Mouse (Mus musculus): ENCODE results near the gene Akap8l. TPM values are rescaled to one million over a fixed set of nuclear protein-coding genes. Genes with fewer than 3 reads are reported as not detected.
A peak's percentile ranks its signal among the peaks of the same experiment; 100 is the strongest.

Gene Akap8l
- polyA plus RNA-seq, 1 experiment from 2014 or later, result 62.6 TPM

DNA sequence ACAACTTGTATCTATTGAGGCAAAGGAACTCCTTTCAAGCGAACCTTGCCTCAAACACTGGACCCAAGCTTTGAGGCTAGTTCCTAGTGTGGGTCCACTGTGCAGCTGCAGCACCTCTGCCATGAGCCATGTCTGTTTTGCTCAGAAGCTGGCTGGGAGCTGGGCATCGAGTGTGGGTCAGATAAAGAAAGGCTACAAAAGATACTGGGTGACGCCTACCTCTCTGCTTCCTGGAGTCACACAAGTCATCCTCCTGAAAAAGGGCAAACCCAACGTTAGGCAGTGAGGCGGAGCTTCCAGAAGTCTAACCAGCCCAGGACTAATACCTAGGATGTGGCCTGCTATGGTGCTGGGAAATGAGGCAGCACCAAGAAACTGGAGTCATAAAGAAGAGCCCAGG is 36.5 kb downstream of the Akap8l start:
- H3K4me1 ChIP-seq (replicated peaks), result peaks cover 4% of the 10 kb centered on the region; the same call in 1 of the 2 replicates
- no peak overlapping the region for H3K9ac ChIP-seq
- no peak for ATAC-seq
- H3K9me3 ChIP-seq, result no peaks in the 10 kb centered on the region
- no peak overlapping the region for H3K27ac ChIP-seq
- H3K4me3 ChIP-seq (replicated peaks), result no peak overlapping the region
- H3K27me3 ChIP-seq (replicated peaks), result no peaks in the 10 kb centered on the region
- 74% methylated on average over 5 of the region's 5 CpGs for WGBS
- H3K4me2 ChIP-seq (replicated peaks), result no peak overlapping the region
- peaks cover 82% of the 10 kb centered on the region for H3K36me3 ChIP-seq

DNA sequence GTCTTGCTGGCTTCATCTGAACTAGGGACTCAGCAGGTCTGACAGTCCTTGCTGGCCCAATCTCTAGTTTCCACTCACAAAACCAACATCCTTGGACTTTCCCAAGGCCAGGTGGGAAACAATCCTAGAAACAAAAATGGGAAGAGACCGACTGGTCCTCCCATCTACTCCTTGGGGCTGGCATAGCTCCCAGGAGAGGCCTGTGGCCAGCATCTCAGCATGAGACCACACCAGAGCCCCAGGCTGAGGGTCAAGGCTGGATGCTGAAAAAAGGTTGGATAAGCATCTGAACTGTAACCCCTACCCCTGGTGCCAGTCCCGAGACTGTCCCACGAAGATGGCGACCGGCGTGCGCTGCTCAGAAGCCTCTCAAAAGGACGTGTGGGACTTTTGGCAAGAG is 37.6 kb downstream of the Akap8l start:
- H3K27ac ChIP-seq, result no peak overlapping the region
- no peak overlapping the region for H3K4me3 ChIP-seq (replicated peaks)
- no peak overlapping the region for H3K4me2 ChIP-seq (replicated peaks)
- H3K9ac ChIP-seq, result no peak overlapping the region
- no peaks in the 10 kb centered on the region for H3K27me3 ChIP-seq (replicated peaks)
- no peak for ATAC-seq
- H3K9me3 ChIP-seq, result no peaks in the 10 kb centered on the region
- peaks cover 84% of the 10 kb centered on the region for H3K36me3 ChIP-seq
- no peaks in the 10 kb centered on the region for H3K4me1 ChIP-seq (replicated peaks)
- 96% methylated on average over 8 of the region's 8 CpGs for WGBS

DNA sequence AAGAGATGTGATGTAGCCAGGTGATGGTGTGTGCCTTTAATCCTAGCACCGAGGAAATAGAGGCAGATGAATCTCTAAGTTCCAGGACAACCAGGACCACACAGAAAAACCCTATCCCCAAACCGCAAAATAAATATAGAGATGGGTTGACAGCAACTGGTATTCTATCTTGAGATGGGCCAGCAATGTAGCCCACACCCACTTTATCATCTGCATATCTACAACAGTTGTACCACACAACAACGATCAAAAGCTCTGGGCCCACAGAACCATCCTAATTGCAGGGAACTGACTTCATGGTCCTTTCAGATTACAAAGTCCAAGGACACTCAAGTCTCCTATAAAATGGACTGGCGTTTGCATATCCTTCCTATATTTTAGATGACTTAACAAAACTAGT is 42.4 kb downstream of the Akap8l start:
- no peak overlapping the region for H3K4me3 ChIP-seq (replicated peaks)
- no peaks in the 10 kb centered on the region for H3K4me1 ChIP-seq (replicated peaks)
- WGBS, result 79% methylated on average over 4 of the region's 4 CpGs
- no peak overlapping the region for H3K4me2 ChIP-seq (replicated peaks)
- no peaks in the 10 kb centered on the region for H3K27me3 ChIP-seq (replicated peaks)
- H3K9ac ChIP-seq, result no peak overlapping the region
- no peak overlapping the region for H3K27ac ChIP-seq
- no peak for ATAC-seq
- H3K9me3 ChIP-seq, result no peaks in the 10 kb centered on the region
- peaks cover 69% of the 10 kb centered on the region for H3K36me3 ChIP-seq

DNA sequence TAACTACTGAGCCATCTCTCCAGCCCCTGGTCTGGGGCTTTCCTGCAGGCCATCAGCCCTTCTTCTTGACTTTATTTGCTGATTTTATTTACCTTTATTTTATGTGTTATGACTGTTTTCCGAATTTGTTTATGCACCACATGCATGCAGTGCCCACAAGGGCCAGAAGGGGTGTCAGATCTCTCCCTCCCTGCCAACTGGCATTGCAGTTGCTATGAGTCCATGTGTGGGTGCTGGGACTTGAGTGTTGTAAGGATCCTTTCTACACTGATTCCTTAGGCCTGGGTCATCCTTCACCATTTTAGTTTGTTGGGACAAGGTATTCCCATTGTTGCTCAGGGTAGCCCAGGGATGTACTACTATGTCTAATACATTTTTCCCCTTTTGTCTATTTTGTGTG is 52.3 kb downstream of the Akap8l start:
- WGBS, result 85% methylated on average over 1 of the region's 1 CpGs
- Histone ChIP-seq H3K9me3 (no peaks in the 10 kb centered on the region), H3K9ac (no peak overlapping the region), H3K27me3 (replicated peaks) (no peaks in the 10 kb centered on the region), H3K4me1 (replicated peaks) (no peaks in the 10 kb centered on the region), H3K4me2 (replicated peaks) (no peak overlapping the region), H3K4me3 (replicated peaks) (no peak overlapping the region), H3K36me3 (no peaks in the 10 kb centered on the region), H3K27ac (no peak overlapping the region)
- ATAC-seq, result no peak

- Histone ChIP-seq H3K36me3 (no peaks in the 10 kb centered on the region), H3K4me2 (replicated peaks) (no peak overlapping the region), H3K27me3 (replicated peaks) (no peaks in the 10 kb centered on the region), H3K9ac (no peak overlapping the region), H3K9me3 (no peaks in the 10 kb centered on the region), H3K27ac (no peak overlapping the region), H3K4me1 (replicated peaks) (no peaks in the 10 kb centered on the region), H3K4me3 (replicated peaks) (no peak overlapping the region)
- WGBS, result 77% methylated on average over 2 of the region's 2 CpGs
- ATAC-seq, result no peak
Measured at GRCm38 (mm10) chr17:32295901-32296300, 54.5 kb downstream of the Akap8l start.

DNA sequence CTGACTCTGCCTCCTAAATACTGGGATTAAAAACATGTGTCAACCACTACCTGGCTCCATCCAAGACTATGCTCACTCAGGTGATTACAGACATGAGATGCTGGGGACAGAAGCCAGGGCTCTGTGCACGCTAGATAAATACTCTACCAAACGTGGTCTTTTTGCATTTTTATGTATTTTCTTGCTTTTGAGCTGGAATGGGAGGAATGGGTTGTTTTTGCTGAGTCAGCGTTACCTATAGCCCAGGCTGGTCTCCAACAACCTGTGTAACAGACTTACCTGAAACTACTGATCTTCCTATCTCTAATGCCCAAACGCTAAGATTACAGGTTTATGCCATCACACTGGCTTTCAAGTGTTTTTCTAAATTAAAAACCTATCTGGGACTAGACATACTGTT is 55.2 kb downstream of the Akap8l start:
- Histone ChIP-seq H3K4me2 (replicated peaks) (no peak overlapping the region), H3K27me3 (replicated peaks) (no peaks in the 10 kb centered on the region), H3K4me1 (replicated peaks) (no peaks in the 10 kb centered on the region), H3K9me3 (no peaks in the 10 kb centered on the region), H3K9ac (no peak overlapping the region), H3K36me3 (no peaks in the 10 kb centered on the region), H3K27ac (no peak overlapping the region), H3K4me3 (replicated peaks) (no peak overlapping the region)
- ATAC-seq, result no peak
- WGBS, result 73% methylated on average over 4 of the region's 4 CpGs

DNA sequence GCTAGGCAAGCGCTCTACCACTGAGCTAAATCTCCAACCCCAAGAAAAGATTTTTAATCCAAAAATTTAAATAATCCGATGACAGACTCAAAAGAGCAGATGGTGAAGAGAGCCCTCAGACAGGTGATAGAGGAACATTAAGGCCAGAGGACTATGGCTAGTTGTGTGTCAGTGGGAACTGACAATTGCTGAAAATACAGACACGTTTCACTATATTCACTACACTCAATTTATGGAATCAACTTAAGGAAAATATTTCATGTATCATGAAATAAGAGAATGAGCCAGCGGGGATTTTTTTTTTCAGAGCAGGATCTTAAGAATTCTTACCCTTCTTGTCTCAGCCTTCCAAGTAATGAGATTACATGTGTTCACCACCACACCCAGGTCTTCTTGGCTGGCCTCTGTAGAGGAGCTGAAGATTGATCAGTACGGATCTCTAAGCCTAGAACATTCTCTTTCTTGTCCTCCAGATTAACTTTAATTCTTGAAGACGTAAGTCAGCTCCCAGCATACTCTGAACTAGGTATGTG is 65.2 kb downstream of the Akap8l start:
- Histone ChIP-seq H3K4me1 (replicated peaks) (peaks cover 11% of the 10 kb centered on the region), H3K27ac (peak overlapping the region; percentile 100), H3K27me3 (replicated peaks) (no peaks in the 10 kb centered on the region), H3K36me3 (no peaks in the 10 kb centered on the region), H3K4me2 (replicated peaks) (peak overlapping the region; percentile 56), H3K9me3 (no peaks in the 10 kb centered on the region), H3K9ac (peak overlapping the region; percentile 98), H3K4me3 (replicated peaks) (peak overlapping the region; percentile 92)
- WGBS, result 34% methylated on average over 6 of the region's 6 CpGs
- ATAC-seq, result no peak

- H3K4me2 ChIP-seq (replicated peaks), result peak within 1 kb of the TSS; percentile 75
- no peaks in the 10 kb centered on the region for H3K27me3 ChIP-seq (replicated peaks)
- no peaks in the 10 kb centered on the region for H3K9me3 ChIP-seq
- peaks cover 11% of the 10 kb centered on the region for H3K4me1 ChIP-seq (replicated peaks)
- under 1% methylated on average over 98 of the region's 100 CpGs for WGBS
- H3K9ac ChIP-seq, result peak within 1 kb of the TSS; percentile 98
- peak within 1 kb of the TSS; percentile 92 for H3K4me3 ChIP-seq (replicated peaks)
- peak within 1 kb of the TSS; percentile 100 for H3K27ac ChIP-seq
- H3K36me3 ChIP-seq, result no peaks in the 10 kb centered on the region
- peak; percentile 94 for ATAC-seq
Measured at GRCm38 (mm10) chr17:32284262-32285137, 65.9 kb downstream of the Akap8l start, which contains the start of gene Brd4. Gene Brd4, minus strand, starts transcription at chr17:32284722.

DNA sequence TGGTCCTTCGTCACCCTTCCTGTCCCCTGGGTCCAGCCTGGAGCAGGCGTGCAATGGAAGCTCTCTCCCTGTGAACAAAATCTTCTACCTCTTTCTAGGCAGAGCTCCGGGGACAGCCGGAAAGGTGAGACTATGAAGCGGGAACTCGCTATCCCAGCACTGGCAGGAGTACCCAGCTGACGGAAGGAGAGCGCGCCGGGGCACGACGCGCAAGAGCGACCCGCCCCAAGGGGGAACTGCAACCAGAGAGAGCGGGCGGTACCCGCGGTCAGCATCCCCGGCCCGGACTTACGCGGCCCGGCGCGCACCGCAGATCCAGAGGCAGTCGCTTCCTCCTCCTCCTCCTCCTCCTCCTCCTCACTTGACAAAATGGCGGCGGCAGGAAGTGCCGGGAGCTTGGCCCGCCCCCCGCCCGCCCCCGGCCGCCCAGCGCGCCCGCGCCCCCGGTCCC is 66.6 kb downstream of the Akap8l start:
- H3K36me3 ChIP-seq, result no peaks in the 10 kb centered on the region
- no peaks in the 10 kb centered on the region for H3K9me3 ChIP-seq
- peak overlapping the region; percentile 98 for H3K9ac ChIP-seq
- peak; percentile 79 for ATAC-seq
- H3K27me3 ChIP-seq (replicated peaks), result no peaks in the 10 kb centered on the region
- peak overlapping the region; percentile 92 for H3K4me3 ChIP-seq (replicated peaks)
- peak overlapping the region; percentile 100 for H3K27ac ChIP-seq
- H3K4me2 ChIP-seq (replicated peaks), result peak overlapping the region; percentile 75
- WGBS, result under 1% methylated on average over 28 of the region's 41 CpGs
- peaks cover 11% of the 10 kb centered on the region for H3K4me1 ChIP-seq (replicated peaks)

DNA sequence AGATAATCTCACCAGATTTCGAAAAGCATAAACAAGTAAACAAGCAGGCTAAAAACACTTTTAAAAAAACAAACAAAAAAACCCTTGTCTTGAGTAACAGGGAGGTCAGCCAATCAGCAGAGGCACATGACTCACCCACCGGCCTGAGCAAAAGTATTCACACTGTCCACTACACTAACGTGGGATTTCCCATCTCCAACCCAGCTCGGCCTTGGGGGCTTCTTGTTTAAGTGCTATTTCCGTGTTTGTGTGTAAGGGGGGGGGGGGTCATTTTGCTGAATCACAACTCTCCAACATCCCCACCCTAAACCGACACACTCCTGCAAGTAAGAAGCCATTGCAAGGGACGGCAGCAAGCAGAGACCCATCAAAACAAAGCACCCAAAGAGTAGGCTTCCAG is 67.1 kb downstream of the Akap8l start:
- WGBS, result 5% methylated on average over 7 of the region's 7 CpGs
- Histone ChIP-seq H3K9ac (peak overlapping the region; percentile 98), H3K27ac (peak overlapping the region; percentile 100), H3K4me1 (replicated peaks) (peaks cover 11% of the 10 kb centered on the region), H3K4me3 (replicated peaks) (peak overlapping the region; percentile 92), H3K9me3 (no peaks in the 10 kb centered on the region), H3K36me3 (no peaks in the 10 kb centered on the region), H3K27me3 (replicated peaks) (no peaks in the 10 kb centered on the region), H3K4me2 (replicated peaks) (peak overlapping the region; percentile 75)
- ATAC-seq, result peak; percentile 10; the same call in 1 of the 2 replicates

DNA sequence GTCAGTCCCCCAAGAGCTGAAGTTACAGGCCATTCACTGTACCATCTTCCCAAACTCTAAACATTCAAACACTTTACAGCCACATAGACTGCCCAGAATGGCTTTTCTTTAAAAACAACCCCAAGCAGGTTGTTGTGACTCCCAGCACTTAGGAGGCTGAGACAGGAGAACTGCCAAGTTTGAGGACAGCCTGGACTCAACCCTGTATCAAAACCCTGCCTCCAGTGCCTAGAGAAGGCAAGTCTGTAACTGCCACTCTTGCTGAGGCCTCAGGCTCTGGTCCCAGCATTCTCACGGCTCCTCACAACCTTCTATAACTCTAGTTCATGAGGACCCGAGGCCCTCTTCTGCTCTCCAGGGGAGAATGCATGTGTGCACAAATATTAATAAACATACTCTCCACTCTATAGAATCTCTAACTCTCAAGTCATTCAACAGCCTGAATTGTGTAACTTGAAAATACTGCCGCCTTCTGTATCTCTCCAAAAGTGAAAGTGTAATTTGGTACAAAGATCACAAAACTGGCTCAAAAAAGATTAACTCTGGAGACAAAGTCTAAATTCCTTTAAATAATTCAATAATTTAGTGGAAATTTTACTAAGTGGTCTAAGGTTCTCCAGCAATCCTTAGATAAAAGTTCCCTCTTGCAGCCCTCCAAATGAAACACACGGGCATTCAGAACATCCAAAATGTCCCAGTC is 68.6 kb downstream of the Akap8l start:
- no peak for ATAC-seq
- Histone ChIP-seq H3K9ac (peak overlapping the region; percentile 10; the same call in 1 of the 2 replicates), H3K27ac (no peak overlapping the region), H3K27me3 (replicated peaks) (no peaks in the 10 kb centered on the region), H3K9me3 (no peaks in the 10 kb centered on the region), H3K4me1 (replicated peaks) (peaks cover 11% of the 10 kb centered on the region), H3K4me2 (replicated peaks) (peak overlapping the region; percentile 29; the same call in 1 of the 2 replicates), H3K4me3 (replicated peaks) (no peak overlapping the region), H3K36me3 (no peaks in the 10 kb centered on the region)
- WGBS, result 58% methylated on average over 4 of the region's 4 CpGs

DNA sequence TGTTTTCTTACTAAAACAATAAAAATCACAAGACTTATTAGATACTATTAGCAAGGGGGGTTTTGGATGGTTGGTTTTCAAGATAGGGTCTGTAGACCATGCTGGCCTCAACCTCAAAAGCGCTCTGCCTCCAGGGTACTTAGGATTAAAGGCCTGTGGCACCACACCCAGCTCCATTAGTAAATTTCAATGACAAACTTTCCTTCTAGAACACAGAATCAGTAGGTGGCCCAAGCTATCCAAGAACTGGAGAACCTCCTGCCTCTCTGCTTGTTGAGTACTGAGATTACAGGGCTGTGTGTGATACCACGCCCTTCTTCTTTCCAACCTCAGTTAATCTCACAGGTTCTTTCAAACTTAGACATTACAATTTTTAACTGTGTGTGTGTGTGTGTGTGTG is 69.3 kb downstream of the Akap8l start:
- 0 out of 2 replicates have a peak overlapping the region, but pooled peaks have one; percentile 29 for H3K4me2 ChIP-seq (replicated peaks)
- no peak overlapping the region for H3K27ac ChIP-seq
- H3K4me1 ChIP-seq (replicated peaks), result peaks cover 11% of the 10 kb centered on the region
- H3K36me3 ChIP-seq, result no peaks in the 10 kb centered on the region
- H3K9me3 ChIP-seq, result no peaks in the 10 kb centered on the region
- H3K27me3 ChIP-seq (replicated peaks), result no peaks in the 10 kb centered on the region
- 95% methylated on average over 2 of the region's 2 CpGs for WGBS
- H3K9ac ChIP-seq, result no peak overlapping the region
- H3K4me3 ChIP-seq (replicated peaks), result no peak overlapping the region
- ATAC-seq, result no peak
